Mouse (Mus musculus) kidney, postnatal 36 days (tissue): Measurements from ENCODE around the gene Pcare.

Experiments used
- DNase-seq, 2 experiments: peaks; one replicate each; pipeline ENCODE4 v3.0.0; 2021 to 2022; ENCODE audit warnings: mixed read lengths in 2 of 2

Gene Pcare

DNA sequence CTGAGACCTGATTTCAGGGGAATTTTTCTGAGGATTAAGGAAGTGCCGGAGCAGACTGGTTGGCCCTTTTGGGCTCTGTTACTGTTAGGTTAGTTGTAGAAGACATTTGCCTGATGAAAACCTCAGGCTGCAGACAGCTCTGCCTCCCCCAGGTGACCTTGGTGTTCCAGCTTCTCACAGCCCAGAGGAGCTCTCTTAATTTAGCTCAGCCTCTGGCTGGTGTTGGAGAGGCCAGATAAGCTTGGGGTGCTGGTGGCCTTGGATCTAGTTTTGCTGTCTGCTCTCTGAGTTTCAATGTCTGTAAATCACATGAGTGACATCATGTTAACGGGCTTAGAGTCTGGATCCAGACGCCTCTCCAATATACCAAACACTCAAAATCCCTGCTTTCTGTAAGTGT lies 31.7 kb downstream of the Pcare start:
- no peak for DNase-seq

DNA sequence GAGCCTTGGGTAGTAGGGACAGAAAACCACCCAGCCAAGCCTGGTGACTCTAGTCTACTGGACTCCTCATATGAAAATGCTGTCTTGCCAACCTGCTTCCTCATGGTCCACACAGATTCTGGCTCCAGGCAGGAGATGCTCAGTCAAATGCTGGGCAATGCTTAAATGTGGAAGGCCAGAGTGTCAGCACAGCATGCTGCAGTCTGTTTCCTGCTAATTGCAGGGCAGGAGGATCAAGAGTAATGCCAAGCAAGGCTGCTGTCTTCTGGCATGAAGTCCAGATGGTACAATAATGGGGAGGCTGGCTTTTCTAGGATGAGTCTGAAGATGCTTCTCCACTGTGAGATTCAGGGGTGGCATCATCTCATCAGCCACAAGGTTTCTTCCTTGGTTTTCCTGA lies 32.3 kb downstream of the Pcare start:
- no peak for DNase-seq

GRCm38 (mm10) chr17:71717881-71718625 lies 34.6 kb downstream of the Pcare start:
- DNase-seq = no peak

DNA sequence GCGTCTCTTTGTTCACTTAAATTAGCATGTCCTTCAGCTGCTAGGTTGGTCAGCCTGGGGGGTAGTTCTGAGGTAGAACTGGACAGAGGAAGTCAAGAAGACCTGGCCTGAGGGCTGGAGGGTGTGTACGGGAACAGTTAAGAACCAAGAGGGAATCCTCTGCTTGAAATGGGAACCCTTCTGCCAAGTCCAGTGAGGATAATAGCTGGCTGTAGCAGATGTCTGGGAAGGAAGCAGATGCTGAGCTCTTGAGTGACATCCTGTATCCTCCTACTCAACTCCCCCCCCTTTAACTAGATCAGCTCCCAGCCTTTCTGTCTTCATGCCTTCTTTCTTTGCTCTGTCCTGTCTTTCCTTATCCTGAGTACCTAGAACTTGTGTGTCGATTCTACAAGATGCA lies 37.7 kb downstream of the Pcare start:
- no peak for DNase-seq

DNA sequence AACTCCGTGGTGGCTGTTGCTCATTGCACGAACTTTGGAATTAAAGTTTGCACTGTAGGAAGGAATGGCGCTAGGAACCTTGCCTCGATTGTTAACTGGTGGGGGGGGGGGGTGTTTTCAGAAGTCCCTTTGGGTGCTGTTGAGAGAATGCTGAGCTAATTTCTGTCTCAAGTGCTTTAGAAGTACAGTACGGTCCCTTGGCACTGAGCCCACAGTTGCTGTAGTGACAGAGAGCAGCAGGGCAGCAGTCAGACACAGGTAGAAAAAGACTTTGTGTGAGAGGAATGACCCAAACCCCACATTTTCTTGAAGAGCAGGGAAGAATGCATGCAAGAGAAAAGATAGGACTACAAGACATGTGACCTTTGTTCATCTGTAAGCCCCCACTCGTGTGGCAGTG lies 40.4 kb downstream of the Pcare start:
- DNase-seq = peak in 1 of 2 experiments; percentile 46

DNA sequence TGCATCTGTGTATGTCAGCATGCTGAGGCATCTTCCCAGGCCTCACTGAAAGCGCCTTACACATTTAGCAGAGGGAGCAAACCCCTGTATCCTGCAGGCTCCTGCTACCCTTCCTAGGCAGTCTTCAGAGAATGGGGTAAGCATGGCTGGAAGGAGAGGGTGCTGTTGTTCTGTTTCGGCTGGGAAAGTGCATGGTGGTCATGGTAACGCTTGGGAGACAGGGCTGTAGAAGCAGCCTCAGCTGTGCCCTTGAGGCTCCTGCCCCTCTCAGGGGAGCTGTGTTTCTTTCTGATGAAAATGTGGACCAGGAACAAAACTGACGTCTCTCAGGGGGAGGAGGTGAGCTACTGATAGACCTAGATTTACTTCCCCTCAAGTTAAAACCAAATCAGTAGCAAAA lies 45.0 kb downstream of the Pcare start:
- DNase-seq = no peak

DNA sequence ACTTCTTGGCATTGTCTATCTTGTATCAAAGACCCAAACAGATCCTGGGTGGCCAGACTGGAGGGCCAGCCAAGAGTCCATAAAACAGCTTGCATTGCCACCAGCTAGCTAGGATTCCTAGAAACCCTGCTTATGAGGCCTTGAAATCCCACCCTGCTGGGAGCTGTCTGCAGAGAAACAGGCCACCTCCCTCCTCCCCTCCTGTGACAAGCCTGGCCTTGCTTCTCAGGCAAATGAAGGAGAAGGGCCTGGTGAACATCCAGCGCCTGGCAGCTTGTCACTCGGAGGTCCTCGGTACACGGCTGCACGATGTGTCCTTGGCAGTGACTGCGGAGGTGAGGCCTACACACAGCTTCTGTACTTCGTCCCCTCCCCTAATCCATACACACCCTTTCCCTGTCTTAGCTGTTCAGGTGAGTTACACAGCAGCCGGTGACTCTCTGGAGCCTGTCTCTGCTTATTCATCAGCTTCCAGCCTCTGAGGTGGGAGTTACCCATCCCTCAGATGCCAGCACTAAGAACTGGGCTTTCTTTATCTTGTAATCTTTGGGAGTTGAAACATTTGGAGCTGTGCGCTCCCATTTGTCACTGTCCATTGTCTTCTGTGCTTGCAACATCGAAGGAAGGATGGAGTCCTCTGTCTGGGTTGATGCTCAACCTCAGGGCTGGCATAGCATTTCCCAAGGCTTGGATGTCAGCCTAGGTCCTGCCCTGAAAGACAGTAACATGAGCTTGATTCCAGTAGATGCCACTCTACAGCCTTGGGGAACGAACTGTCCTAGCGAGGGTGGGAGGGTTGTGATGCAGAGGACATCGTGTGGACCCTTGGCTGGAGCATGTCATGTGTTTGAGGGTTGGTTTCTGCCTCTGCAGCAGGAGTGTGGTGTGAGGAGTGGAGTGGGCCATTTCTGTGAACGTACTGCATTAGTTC lies 46.9 kb downstream of the Pcare start:
- no peak for DNase-seq

- no peak for DNase-seq
These were observed 47.6 kb downstream of the Pcare start for GRCm38 (mm10) chr17:71705113-71705512.

GRCm38 (mm10) chr17:71698619-71698956 lies 54.1 kb downstream of the Pcare start:
- DNase-seq = no peak

DNA sequence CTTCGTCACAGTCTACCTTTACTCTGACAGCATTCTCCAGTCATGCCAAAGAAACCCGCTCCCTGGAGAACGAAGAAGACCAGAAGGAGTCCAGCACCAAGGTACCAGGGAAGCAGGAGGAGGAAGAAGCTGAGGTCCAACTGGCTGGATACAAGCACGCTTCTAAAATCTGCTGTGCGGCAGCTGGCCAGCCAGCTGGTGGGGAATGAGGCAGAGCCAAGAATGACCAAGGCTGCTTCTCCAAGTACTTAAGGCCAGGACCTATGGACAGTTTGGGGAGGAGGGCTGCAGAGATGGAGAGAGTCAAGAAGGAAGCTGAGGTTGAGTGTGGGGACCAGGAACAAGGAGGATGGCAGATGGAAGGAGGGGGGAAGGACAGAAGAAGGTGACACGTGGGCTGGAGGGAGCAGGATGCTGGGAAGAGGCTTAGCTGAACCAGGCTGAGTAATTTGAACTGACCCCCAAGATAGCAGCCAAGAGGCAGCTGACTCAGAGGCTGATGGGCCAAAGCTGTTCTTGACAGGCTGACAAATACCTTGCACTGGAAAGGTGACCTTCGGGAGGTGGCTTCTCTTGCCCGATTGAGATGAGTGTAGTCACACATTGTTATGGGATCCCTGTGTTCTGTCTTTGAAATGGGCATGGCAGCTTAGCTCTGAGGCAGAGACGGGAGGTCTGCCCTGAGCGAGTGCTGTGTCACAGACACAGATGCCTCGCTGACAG lies 54.6 kb downstream of the Pcare start:
- no peak for DNase-seq

DNA sequence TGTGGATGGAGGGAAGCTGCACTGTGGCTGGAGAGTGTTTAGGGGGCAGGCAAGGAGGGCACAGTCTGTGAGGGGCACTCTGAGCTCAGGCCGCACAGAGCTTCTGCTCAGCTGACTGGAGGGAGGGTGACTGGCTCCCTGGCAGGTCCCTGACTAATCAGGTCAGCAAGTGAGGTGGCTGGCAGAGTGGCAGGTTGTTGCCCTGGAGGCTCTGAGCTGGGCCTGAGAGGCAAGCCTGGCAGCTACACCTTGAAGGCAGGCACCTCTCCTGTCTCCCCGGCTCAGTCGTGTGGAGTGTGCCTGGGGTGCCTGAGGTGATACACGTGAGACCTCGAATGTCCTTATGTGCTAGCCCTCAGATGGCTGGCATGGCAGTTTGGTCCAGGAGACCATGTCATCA lies 56.3 kb downstream of the Pcare start:
- no peak for DNase-seq

DNA sequence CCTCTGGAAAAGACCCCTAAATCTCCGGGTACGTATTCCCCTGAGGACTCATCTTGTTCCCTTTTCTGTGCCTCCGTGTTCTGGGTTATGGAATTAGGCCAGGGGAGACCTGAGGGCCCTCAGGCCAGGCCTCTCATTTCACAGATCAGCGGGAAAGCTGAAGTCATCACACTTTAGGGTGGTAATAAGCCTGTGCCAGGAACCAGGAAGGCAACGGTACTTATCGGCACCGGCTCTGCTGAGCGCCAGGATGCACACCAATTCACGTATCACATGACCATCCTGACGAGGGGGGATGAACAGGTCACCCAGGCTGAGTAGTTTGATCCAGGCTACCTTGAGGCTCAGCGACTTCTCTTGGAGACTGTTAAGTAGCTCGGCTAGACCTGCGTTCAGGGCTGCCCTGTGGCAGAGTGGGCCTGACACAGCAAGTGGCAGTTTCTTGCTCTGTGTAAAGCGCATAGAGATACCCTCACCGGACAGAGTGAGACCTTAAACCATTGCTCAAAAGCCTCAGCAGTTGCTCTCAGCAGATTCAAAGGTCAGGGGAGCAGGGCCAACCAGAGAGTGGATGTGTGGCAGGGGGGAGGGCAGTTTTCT lies 56.9 kb downstream of the Pcare start:
- no peak for DNase-seq

DNA sequence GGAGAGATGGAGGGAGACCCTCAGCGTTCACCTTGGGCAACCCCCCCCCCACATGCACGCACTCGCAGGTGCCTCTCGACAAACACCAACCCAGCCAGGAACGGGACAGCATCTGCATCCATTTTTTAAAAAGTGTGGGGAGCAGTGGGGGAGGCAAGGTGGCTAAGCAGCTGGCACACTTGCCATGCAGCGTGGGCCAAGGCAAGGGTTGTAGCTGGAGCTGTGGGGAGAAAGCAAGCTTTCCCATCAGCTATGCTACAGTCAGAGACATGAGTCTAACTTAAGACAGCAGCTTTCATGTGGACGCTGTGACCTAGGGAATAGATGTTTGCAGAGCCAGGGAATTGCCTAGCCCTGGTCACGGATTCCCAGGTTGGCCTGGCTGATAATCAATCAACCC lies 57.5 kb downstream of the Pcare start:
- no peak for DNase-seq

DNA sequence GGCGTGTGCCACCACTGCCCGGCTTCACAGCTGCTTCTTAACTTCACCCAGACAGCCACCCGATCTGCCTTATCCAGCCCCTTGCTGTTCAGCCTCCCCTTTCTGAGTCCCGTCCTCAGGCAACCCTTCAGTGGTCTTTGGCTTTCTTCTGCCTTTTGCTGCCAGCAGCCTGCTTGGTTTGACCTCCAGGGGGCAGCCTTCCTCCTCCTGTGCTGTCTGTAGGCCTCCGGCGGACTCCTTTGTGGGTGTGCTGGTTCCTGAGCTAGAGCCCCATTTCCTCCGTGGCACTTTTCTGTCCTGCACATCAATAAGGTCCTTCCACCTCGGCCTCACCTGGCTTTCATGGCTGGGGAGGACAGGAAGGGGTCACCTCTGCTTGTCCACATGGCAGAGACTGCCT lies 58.9 kb downstream of the Pcare start:
- peak in 1 of 2 experiments; percentile 65 for DNase-seq
